Mouse (Mus musculus) macrophage (primary cell): ENCODE data around the gene Vmn2r98. TPM values are rescaled to one million over a fixed set of nuclear protein-coding genes. Genes with fewer than 3 reads are reported as not detected.
"Not testable (repeated sequence)": the region's sequence is repeated elsewhere in the genome, so short reads cannot be mapped to it uniquely, and the experiment has no call there.

ENCODE experiments used
- H3K27ac ChIP-seq: fragments of 350-480 bp; formaldehyde crosslinking; 2 replicates; pipeline ENCODE4 v1.9.0; 2021
- H3K36me3 ChIP-seq: fragments of 350-480 bp; formaldehyde crosslinking; 2 replicates; pipeline ENCODE4 v1.9.0; 2021; ENCODE audit errors: inconsistent target
- H3K4me3 ChIP-seq: fragments of 350-480 bp; formaldehyde crosslinking; 2 replicates; pipeline ENCODE4 v1.9.0; 2021; ENCODE audit errors: inconsistent target
- H3K79me2 ChIP-seq: fragments of 350-480 bp; formaldehyde crosslinking; 2 replicates; pipeline ENCODE4 v1.9.0; 2021; ENCODE audit errors: inconsistent target
- WGBS: methylation state at CpG from one replicate; pipeline ENCODE4 v1.1.7; 2026; ENCODE audit warnings: inconsistent platforms; ENCODE audit not compliant: missing documents; 5-methylcytosine and 5-hydroxymethylcytosine counted together
- polyA plus RNA-seq: library from polyadenylated mRNA; stranded (reverse); fragments of 250-400 nt; gene quantifications from 3 replicates; pipeline ENCODE4 v1.2.4, GENCODE M21; 2018; ENCODE audit warnings: inconsistent platforms
- total RNA-seq, 78 experiments: library from RNA; depleted of rRNA; stranded (reverse); fragments of 250-400 nt; gene quantifications; 1 replicate in 9 of 78; 2 replicates in 24 of 78; 3 replicates in 43 of 78; 4 replicates in 2 of 78; pipeline ENCODE4 v1.2.4; 2018; ENCODE audit warnings: inconsistent platforms in 56 of 78

Vmn2r98 gene
- total RNA-seq (2018; cell fraction: chromatin; rRNA removed): not detected
- total RNA-seq (2018; cell fraction: cytosol; rRNA removed): not detected
- not detected for total RNA-seq (2018; cell fraction: nucleus; rRNA removed)
- not detected in 3 replicates for polyA plus RNA-seq

DNA sequence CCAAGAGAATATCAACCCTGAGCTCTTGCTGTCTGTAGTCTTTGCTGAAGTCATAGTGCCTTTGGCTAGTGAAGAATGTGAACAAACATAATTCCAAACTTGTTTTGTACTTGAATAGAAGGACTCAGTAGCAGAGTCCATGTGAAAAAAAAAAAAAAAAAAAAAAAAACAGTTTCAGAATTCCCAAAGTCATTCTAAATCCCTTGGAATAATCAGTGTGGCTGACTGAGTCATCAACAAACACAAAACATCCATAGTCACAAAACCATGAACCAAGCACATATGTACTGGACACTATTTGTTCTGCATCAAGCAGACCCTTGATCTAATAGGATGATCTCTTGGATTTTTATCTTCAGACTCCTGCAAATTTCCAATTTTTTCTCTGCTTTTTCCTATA, at the start of gene Vmn2r98:
Gene Vmn2r98 (plus strand): TSS at position 301 of the 400 bp plus-strand sequence.
- not testable (repeated sequence) for H3K27ac ChIP-seq, H3K36me3 ChIP-seq, H3K4me3 ChIP-seq, H3K79me2 ChIP-seq

DNA sequence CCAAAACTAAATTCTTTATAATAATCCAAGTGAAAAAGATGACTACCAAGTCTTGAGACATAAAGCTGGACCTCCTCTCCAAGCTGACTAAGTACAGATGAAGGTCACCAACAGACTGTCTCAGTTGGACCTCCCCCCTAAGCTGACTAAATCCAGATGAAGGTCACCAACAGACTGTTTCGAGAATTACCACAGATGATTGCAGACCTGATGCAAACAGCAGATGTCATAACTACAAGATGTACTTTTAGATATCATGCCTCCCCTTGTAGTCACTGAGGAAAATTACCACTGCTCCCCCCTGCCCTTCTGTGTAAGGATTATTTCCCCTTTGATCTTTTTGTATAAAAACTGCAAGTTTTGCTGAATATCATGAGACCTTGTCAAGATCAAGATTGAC, 21.8 kb upstream of the Vmn2r98 start:
- H3K4me3 ChIP-seq, H3K27ac ChIP-seq, H3K36me3 ChIP-seq, H3K79me2 ChIP-seq: not testable (repeated sequence)
- WGBS: 80% methylated on average over 1 of the region's 1 CpGs

GRCm38 (mm10) chr17:19031962-19032361, 21.3 kb upstream of the Vmn2r98 start:
- H3K27ac ChIP-seq: no peak overlapping the region
- no peaks in the 10 kb centered on the region for H3K79me2 ChIP-seq
- H3K4me3 ChIP-seq: no peak overlapping the region
- H3K36me3 ChIP-seq: no peaks in the 10 kb centered on the region
- 65% methylated on average over 2 of the region's 2 CpGs for WGBS

DNA sequence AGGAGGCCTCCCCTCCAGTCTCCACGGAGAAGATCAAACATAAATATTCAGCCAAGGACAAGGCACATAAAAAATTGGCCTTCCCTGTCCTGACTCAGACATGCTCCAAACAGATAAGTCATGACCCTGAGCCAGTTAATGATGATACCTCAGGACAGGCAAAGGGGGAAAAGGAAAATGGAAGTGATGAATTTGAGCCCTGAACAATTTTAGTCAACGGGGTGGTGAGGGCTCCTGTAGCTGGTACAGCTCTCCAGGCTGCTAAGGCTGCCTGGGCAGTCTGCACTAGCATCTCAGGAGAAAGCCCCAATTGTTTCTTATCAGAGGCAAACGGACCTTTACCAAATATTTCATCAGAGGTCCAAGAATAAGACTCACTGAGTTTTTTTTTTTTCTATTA, 20.5 kb upstream of the Vmn2r98 start:
- no peaks in the 10 kb centered on the region for H3K79me2 ChIP-seq
- 74% methylated on average over 3 of the region's 3 CpGs for WGBS
- no peak overlapping the region for H3K4me3 ChIP-seq
- no peak overlapping the region for H3K27ac ChIP-seq
- H3K36me3 ChIP-seq: no peaks in the 10 kb centered on the region

Other genes with a start within 250 kb of the Vmn2r98 start
- not detected in 3 replicates for gene Vmn2r97, start 139.2 kb upstream of the Vmn2r98 start, polyA plus RNA-seq